Mouse (Mus musculus): ENCODE data around the gene Smoc2. TPM values are rescaled to one million over a fixed set of nuclear protein-coding genes. Genes with fewer than 3 reads are reported as not detected.

Smoc2 gene
- polyA plus RNA-seq, 1 experiment = 0.24 TPM

GRCm38 (mm10) chr17:14379966-14380365, 100.7 kb downstream of the Smoc2 start:
- TF ChIP-seq TAL1 (IDR thresholded peaks at IDR 0.05; ENCODE audit: low read length) = no peak
- no peak for TF ChIP-seq GATA1 (IDR thresholded peaks at IDR 0.05; ENCODE audit: low read length)
- no peaks in the 10 kb centered on the region for H3K36me3 ChIP-seq (ENCODE audit: control insufficient read depth)
- no peaks in the 10 kb centered on the region for H3K27me3 ChIP-seq (ENCODE audit: control insufficient read depth)
- no peak overlapping the region for H3K4me3 ChIP-seq (replicated peaks)
- no peaks in the 10 kb centered on the region for H3K9me3 ChIP-seq (ENCODE audit: control insufficient read depth, low read length)
- H3K4me1 ChIP-seq (ENCODE audit: control insufficient read depth) = no peaks in the 10 kb centered on the region

GRCm38 (mm10) chr17:14380526-14380925, 101.2 kb downstream of the Smoc2 start:
- Histone ChIP-seq H3K4me1 (ENCODE audit: control insufficient read depth) (no peaks in the 10 kb centered on the region), H3K9me3 (ENCODE audit: control insufficient read depth, low read length) (no peaks in the 10 kb centered on the region), H3K27me3 (ENCODE audit: control insufficient read depth) (no peaks in the 10 kb centered on the region), H3K36me3 (ENCODE audit: control insufficient read depth) (no peaks in the 10 kb centered on the region), H3K4me3 (replicated peaks) (no peak overlapping the region)
- TF ChIP-seq TAL1 (IDR thresholded peaks at IDR 0.05; ENCODE audit: low read length) = no peak
- no peak for TF ChIP-seq GATA1 (IDR thresholded peaks at IDR 0.05; ENCODE audit: low read length)

GRCm38 (mm10) chr17:14381482-14381881, 102.2 kb downstream of the Smoc2 start:
- Histone ChIP-seq H3K4me3 (replicated peaks) (no peak overlapping the region), H3K4me1 (ENCODE audit: control insufficient read depth) (no peaks in the 10 kb centered on the region), H3K9me3 (ENCODE audit: control insufficient read depth, low read length) (no peaks in the 10 kb centered on the region), H3K36me3 (ENCODE audit: control insufficient read depth) (no peaks in the 10 kb centered on the region), H3K27me3 (ENCODE audit: control insufficient read depth) (no peaks in the 10 kb centered on the region)
- TF ChIP-seq TAL1 (IDR thresholded peaks at IDR 0.05; ENCODE audit: low read length) = no peak
- TF ChIP-seq GATA1 (IDR thresholded peaks at IDR 0.05; ENCODE audit: low read length) = no peak

GRCm38 (mm10) chr17:14383981-14384380, 104.7 kb downstream of the Smoc2 start:
- H3K36me3 ChIP-seq (ENCODE audit: control insufficient read depth) = no peaks in the 10 kb centered on the region
- TF ChIP-seq TAL1 (IDR thresholded peaks at IDR 0.05; ENCODE audit: low read length) = no peak
- no peak for TF ChIP-seq GATA1 (IDR thresholded peaks at IDR 0.05; ENCODE audit: low read length)
- H3K4me1 ChIP-seq (ENCODE audit: control insufficient read depth) = no peaks in the 10 kb centered on the region

GRCm38 (mm10) chr17:14384980-14385379, 105.7 kb downstream of the Smoc2 start:
- Histone ChIP-seq H3K4me3 (replicated peaks) (no peak overlapping the region), H3K36me3 (ENCODE audit: control insufficient read depth) (no peaks in the 10 kb centered on the region), H3K4me1 (ENCODE audit: control insufficient read depth) (no peaks in the 10 kb centered on the region), H3K27me3 (ENCODE audit: control insufficient read depth) (no peaks in the 10 kb centered on the region), H3K9me3 (ENCODE audit: control insufficient read depth, low read length) (no peaks in the 10 kb centered on the region)
- TF ChIP-seq GATA1 (IDR thresholded peaks at IDR 0.05; ENCODE audit: low read length) = no peak
- no peak for TF ChIP-seq TAL1 (IDR thresholded peaks at IDR 0.05; ENCODE audit: low read length)

More at GRCm38 (mm10) chr17:14383981-14384380, 104.7 kb downstream of the Smoc2 start:
- Histone ChIP-seq H3K9me3 (ENCODE audit: control insufficient read depth, low read length) (no peaks in the 10 kb centered on the region), H3K4me3 (replicated peaks) (no peak overlapping the region), H3K27me3 (ENCODE audit: control insufficient read depth) (no peaks in the 10 kb centered on the region)

DNA sequence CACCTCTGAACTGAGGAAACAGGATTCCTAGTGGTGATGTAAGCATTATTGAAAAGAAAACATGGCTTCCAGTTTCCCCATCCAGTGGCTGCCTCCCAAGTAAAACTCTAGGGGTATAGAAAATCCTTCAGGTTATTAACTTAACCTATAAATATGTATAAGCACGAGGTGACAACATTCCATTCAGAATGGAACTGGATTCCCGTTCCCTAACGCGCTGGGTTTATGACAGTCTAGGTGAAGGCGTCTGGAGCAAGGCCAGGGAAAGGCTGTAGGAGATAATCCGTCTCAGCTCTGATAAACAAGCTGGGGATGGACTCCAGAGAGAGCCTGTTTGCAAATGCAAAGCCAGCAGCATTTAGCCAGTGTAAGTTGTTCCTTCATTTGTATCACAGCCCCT, 108.0 kb downstream of the Smoc2 start:
- TF ChIP-seq GATA1 (IDR thresholded peaks at IDR 0.05; ENCODE audit: low read length) (no peak), TAL1 (IDR thresholded peaks at IDR 0.05; ENCODE audit: low read length) (no peak)
- H3K27me3 ChIP-seq (ENCODE audit: control insufficient read depth) = no peaks in the 10 kb centered on the region
- no peaks in the 10 kb centered on the region for H3K4me1 ChIP-seq (ENCODE audit: control insufficient read depth)
- no peak overlapping the region for H3K4me3 ChIP-seq (replicated peaks)
- no peaks in the 10 kb centered on the region for H3K36me3 ChIP-seq (ENCODE audit: control insufficient read depth)
- H3K9me3 ChIP-seq (ENCODE audit: control insufficient read depth, low read length) = no peaks in the 10 kb centered on the region

DNA sequence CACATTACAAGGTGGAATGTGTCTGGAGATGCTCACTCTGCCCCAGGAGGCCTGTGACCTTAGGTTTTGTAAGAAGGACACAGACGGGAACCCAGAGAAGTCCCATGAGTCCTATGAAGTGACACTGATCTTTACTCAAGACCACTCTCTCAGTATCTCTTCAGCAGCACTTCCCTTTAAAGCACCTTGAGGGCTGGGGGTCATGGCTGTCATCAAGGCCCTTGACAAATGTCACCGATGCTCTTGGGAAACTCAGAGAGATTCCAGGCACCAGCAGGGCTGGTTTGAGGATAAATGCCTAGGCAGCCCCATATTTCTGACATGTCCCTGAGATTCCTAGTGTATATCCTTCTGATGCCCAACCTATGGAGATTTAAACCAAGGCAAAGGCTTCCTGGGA, 113.1 kb downstream of the Smoc2 start:
- H3K4me1 ChIP-seq (ENCODE audit: control insufficient read depth) = no peaks in the 10 kb centered on the region
- H3K4me3 ChIP-seq (replicated peaks) = no peak overlapping the region
- no peaks in the 10 kb centered on the region for H3K27me3 ChIP-seq (ENCODE audit: control insufficient read depth)
- H3K9me3 ChIP-seq (ENCODE audit: control insufficient read depth, low read length) = no peaks in the 10 kb centered on the region
- H3K36me3 ChIP-seq (ENCODE audit: control insufficient read depth) = no peaks in the 10 kb centered on the region
- no peak for TF ChIP-seq TAL1 (IDR thresholded peaks at IDR 0.05; ENCODE audit: low read length)
- no peak for TF ChIP-seq GATA1 (IDR thresholded peaks at IDR 0.05; ENCODE audit: low read length)

DNA sequence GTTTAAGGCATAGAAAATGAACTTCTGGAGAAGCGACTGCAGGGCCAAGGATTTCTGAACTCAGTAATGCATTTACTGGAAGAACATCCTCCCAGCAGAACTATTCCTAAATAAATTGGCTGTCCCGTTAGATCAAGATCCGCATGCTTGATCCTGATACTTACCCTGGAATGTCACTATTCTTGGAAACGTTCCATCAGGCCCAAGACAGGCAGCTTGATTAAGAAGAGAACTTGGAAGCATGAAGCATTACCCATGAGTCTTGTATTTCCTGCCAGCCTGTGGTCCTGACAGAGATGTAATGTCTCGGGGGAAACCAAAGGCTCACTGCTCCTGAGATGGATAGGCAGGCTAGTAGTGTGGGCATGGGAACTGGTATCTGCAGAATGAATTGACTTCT, 115.6 kb downstream of the Smoc2 start:
- no peaks in the 10 kb centered on the region for H3K36me3 ChIP-seq (ENCODE audit: control insufficient read depth)
- no peaks in the 10 kb centered on the region for H3K27me3 ChIP-seq (ENCODE audit: control insufficient read depth)
- no peaks in the 10 kb centered on the region for H3K4me1 ChIP-seq (ENCODE audit: control insufficient read depth)
- no peaks in the 10 kb centered on the region for H3K9me3 ChIP-seq (ENCODE audit: control insufficient read depth, low read length)
- TF ChIP-seq GATA1 (IDR thresholded peaks at IDR 0.05; ENCODE audit: low read length) = no peak
- no peak for TF ChIP-seq TAL1 (IDR thresholded peaks at IDR 0.05; ENCODE audit: low read length)
- no peak overlapping the region for H3K4me3 ChIP-seq (replicated peaks)

GRCm38 (mm10) chr17:14397456-14397855, 118.2 kb downstream of the Smoc2 start:
- H3K27me3 ChIP-seq (ENCODE audit: control insufficient read depth) = no peaks in the 10 kb centered on the region
- H3K4me3 ChIP-seq (replicated peaks) = no peak overlapping the region
- H3K9me3 ChIP-seq (ENCODE audit: control insufficient read depth, low read length) = no peaks in the 10 kb centered on the region
- no peaks in the 10 kb centered on the region for H3K36me3 ChIP-seq (ENCODE audit: control insufficient read depth)
- no peaks in the 10 kb centered on the region for H3K4me1 ChIP-seq (ENCODE audit: control insufficient read depth)
- TF ChIP-seq GATA1 (IDR thresholded peaks at IDR 0.05; ENCODE audit: low read length) = no peak
- no peak for TF ChIP-seq TAL1 (IDR thresholded peaks at IDR 0.05; ENCODE audit: low read length)
